Mouse (Mus musculus) brown adipose tissue, adult 24 weeks (tissue): ENCODE data around the gene Gtse1. TPM values are rescaled to one million over a fixed set of nuclear protein-coding genes. Genes with fewer than 3 reads are reported as not detected.
"Not testable (repeated sequence)": the region's sequence is repeated elsewhere in the genome, so short reads cannot be mapped to it uniquely, and the experiment has no call there.

Experiments used
- H3K27ac ChIP-seq: fragments of 200-500 bp; replicated peaks from 2 replicates; pipeline ENCODE4 v1.5.1; 2012; ENCODE audit warnings: low read depth, mild to moderate bottlenecking, low read length
- H3K4me1 ChIP-seq: fragments of 200-500 bp; 2 replicates; pipeline ENCODE4 v1.6.1; 2012; ENCODE audit warnings: low read length, mixed read lengths; ENCODE audit not compliant: control insufficient read depth, insufficient read depth, insufficient read length
- H3K4me3 ChIP-seq: fragments of 200-500 bp; 2 replicates; pipeline ENCODE4 v1.5.1; 2012; ENCODE audit warnings: low read depth, mild to moderate bottlenecking, low read length, moderate library complexity; ENCODE audit not compliant: insufficient read depth
- polyA plus RNA-seq: library from polyadenylated mRNA; stranded (reverse); fragments of >200 nt; gene quantifications from 2 replicates; pipeline ENCODE4 v1.2.4, GENCODE M21; 2012; ENCODE audit not compliant: missing spikeins, insufficient read depth, insufficient read length

Gene Gtse1
- polyA plus RNA-seq, 1 experiment = not detected

GRCm38 (mm10) chr15:85840983-85841382, 18.6 kb upstream of the Gtse1 start:
- Histone ChIP-seq H3K4me1 (no peaks in the 10 kb centered on the region), H3K27ac (no peak overlapping the region), H3K4me3 (no peak overlapping the region)

DNA sequence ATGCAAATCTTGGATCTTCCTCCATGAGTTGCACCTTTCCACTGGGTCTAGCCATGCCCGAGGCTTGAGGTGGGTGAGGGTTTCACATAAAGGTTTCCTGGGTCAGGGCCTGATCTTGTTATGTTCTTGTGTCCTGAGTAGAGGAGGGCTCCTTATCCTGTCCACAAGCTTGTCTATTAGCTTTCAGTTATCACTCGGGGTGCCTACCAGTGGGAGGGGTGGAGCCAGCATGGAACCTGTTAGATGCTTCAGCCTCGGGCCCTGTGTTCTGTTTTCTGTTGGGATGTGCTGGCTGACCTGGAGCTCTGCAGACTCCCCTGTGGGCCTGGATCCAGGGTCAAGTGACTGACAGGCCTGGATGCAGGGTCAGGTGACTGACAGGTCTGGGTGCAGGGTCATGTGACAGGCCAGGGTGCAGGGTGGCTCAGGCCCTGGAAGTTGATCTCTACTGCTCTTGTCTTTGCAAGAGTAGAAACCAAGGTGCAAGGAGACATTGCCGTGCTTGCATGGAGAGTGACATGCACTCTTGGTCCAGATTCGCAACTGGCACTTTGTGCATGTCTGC, 17.7 kb upstream of the Gtse1 start:
- H3K27ac ChIP-seq = no peak overlapping the region
- H3K4me3 ChIP-seq = no peak overlapping the region
- H3K4me1 ChIP-seq = no peaks in the 10 kb centered on the region

GRCm38 (mm10) chr15:85845071-85845470, 14.5 kb upstream of the Gtse1 start:
- H3K4me1 ChIP-seq = no peaks in the 10 kb centered on the region
- H3K4me3 ChIP-seq = no peak overlapping the region
- H3K27ac ChIP-seq = no peak overlapping the region

GRCm38 (mm10) chr15:85851656-85852392, 7.7 kb upstream of the Gtse1 start:
- no peak overlapping the region for H3K27ac ChIP-seq
- H3K4me1 ChIP-seq = no peaks in the 10 kb centered on the region
- H3K4me3 ChIP-seq = no peak overlapping the region

- peak overlapping the region; percentile 66 for H3K4me3 ChIP-seq
- no peak overlapping the region for H3K27ac ChIP-seq
- no peaks in the 10 kb centered on the region for H3K4me1 ChIP-seq
These were observed 510 bp upstream of the Gtse1 start for GRCm38 (mm10) chr15:85858980-85859489.

DNA sequence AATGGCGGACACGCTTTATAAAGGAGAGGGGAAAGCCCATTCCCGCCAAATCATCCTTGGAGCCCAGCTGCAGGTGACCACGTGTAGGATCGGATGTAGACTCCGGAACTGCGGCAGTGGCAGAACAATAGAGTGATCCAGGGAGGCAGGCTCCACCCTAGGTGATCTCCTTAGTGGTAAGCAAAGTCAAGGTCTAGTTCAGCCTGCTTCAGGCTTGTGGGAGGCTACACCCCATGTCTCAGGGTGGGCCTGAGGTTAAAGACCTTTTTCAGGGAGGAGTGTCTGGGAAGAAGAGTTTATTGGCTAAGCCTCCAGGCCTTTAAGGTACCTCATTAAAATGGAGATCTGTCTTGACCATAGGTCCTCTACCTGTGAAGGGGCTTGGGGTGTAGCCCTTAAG, 6.4 kb downstream of the Gtse1 start:
- H3K4me3 ChIP-seq, H3K27ac ChIP-seq, H3K4me1 ChIP-seq: not testable (repeated sequence)

DNA sequence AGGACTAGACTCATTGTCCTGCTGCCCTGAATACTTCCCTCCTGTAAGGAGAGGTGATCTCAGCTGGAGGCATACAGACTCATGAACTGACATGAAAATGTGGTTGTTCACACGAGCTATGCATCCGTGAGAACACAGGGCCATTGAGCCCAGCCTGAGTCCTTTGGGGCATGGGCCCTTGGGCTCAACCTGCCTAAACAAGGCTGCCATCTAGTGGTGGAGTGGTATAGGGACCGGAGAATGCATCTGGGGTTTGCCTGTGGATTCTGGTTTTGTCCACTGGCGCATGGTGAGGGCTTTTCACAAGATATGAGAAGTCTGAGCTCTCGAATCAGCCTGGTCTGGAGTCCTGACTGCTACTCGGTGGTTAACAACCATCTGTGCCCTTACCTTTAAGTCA, 8.2 kb downstream of the Gtse1 start:
- H3K27ac ChIP-seq = no peak overlapping the region
- H3K4me3 ChIP-seq = no peak overlapping the region
- no peaks in the 10 kb centered on the region for H3K4me1 ChIP-seq

DNA sequence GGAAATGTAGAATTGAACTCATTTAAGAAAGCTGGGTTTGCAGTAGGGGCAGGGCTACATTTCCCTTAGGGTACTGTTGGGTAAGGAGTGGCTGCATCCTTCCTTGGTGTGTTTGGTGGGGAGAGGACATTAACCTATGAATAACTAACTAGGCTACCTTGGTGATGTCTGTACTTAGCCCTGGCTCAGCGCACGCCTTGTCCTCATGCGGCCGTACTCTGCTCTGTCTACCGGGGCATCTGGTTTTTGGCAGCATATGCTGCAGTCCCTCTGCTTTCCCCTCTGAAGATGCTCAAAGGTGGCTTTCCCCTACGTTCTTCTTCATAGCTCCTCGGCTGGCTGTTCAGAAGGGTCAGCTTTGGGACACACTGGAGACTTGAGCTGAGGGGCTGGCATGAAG, 17.8 kb downstream of the Gtse1 start:
- Histone ChIP-seq H3K4me1 (no peaks in the 10 kb centered on the region), H3K27ac (no peak overlapping the region)

GRCm38 (mm10) chr15:85878848-85879497, 19.4 kb downstream of the Gtse1 start, which contains the start of gene Trmu:
TSS of gene Trmu (plus strand) at chr15:85879312.
- Histone ChIP-seq H3K4me3 (peak within 1 kb of the TSS; percentile 86), H3K27ac (peak within 1 kb of the TSS; percentile 71), H3K4me1 (no peaks in the 10 kb centered on the region)

More for the DNA sequence above, 17.8 kb downstream of the Gtse1 start:
- H3K4me3 ChIP-seq = no peak overlapping the region

DNA sequence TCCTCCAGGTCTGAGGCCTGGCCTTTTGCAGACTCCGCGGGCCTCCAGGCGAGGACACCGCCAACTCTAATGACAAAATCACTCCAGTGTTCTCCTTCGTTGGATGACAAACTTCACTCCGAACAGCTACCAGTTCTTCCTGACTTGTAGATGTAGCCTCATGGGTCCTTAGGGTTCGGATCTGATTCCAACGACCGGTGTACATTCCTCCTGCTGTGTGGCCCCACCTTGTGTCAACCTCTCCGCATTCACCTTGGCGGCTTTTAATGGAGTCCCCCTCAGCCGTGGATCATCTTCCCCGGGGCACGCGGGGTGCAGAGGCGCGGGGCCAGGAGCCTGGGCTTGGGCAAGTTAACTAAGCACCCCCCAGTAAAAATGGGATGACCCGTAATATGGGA, 20.0 kb downstream of the Gtse1 start:
- Histone ChIP-seq H3K27ac (peak overlapping the region; percentile 71), H3K4me1 (no peaks in the 10 kb centered on the region), H3K4me3 (peak overlapping the region; percentile 86)

DNA sequence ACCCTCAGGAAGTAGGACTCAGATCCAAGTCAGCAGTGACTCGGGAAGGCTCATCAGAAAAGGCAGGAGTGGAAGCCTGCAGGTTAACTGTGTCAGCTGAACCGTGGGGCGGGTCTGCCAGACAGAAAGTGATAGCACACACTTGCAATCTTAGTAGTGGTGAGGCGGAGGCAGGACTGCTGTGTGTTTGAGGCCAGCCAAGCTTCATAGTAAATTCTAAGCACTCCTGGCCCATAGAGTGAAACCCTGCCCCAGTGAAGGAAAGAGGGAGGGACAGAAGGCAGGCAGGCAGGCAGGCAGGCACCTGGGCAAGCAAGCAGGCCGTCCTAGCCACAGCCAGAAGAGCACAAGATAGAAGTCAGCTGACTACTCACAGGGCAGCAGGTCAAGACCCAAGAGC, 26.1 kb downstream of the Gtse1 start:
- H3K4me3 ChIP-seq = no peak overlapping the region
- H3K4me1 ChIP-seq = no peaks in the 10 kb centered on the region
- no peak overlapping the region for H3K27ac ChIP-seq

- Histone ChIP-seq H3K4me3 (no peak overlapping the region), H3K27ac (no peak overlapping the region), H3K4me1 (no peaks in the 10 kb centered on the region)
These were observed 29.7 kb downstream of the Gtse1 start for GRCm38 (mm10) chr15:85889235-85889634.

- H3K4me1 ChIP-seq = no peaks in the 10 kb centered on the region
- no peak overlapping the region for H3K27ac ChIP-seq
- no peak overlapping the region for H3K4me3 ChIP-seq
These were observed 32.4 kb downstream of the Gtse1 start for GRCm38 (mm10) chr15:85891971-85892370.

DNA sequence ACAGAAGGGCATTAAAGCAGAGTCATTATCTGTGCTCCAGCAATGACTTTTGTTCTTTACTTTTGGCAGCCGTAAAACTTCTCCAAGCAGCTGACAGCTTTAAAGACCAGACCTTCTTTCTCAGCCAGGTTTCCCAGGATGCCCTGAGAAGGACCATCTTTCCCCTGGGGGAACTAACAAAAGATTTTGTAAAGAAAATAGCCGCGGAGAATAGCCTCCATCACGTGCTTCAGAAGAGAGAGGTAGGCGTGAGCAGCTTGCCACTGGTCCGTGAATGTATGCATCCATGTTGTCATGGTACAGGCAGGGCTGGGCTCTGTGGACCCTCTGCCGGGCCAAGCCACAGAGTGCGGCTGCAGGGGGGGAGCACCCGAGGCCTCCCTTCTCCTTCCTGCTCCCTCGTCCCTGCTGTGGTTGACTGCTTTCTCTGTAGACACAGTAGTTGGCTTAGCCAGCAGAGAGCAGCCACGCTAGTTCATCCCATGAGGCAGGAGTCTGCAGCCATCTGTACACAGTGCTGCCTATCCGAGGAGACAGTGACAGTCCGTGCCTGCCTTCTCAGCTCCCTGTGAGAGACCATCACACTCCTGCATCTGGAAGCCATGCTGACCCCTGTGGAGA, 33.1 kb downstream of the Gtse1 start:
- H3K4me1 ChIP-seq = no peaks in the 10 kb centered on the region
- H3K4me3 ChIP-seq = no peak overlapping the region
- no peak overlapping the region for H3K27ac ChIP-seq

- Histone ChIP-seq H3K4me1 (no peaks in the 10 kb centered on the region), H3K27ac (no peak overlapping the region), H3K4me3 (no peak overlapping the region)
These were observed 34.3 kb downstream of the Gtse1 start for GRCm38 (mm10) chr15:85893871-85894270.
